Mouse (Mus musculus) right cerebral cortex, postnatal 36 days (tissue): ENCODE measurements around the gene Mpzl3.

ENCODE experiments used
- DNase-seq, 2 experiments: peaks; one replicate each; pipeline ENCODE4 v3.0.0; 2022; ENCODE audit warnings: low spot score in 2 of 2, mixed read lengths in 1 of 2

Mpzl3 gene

DNA sequence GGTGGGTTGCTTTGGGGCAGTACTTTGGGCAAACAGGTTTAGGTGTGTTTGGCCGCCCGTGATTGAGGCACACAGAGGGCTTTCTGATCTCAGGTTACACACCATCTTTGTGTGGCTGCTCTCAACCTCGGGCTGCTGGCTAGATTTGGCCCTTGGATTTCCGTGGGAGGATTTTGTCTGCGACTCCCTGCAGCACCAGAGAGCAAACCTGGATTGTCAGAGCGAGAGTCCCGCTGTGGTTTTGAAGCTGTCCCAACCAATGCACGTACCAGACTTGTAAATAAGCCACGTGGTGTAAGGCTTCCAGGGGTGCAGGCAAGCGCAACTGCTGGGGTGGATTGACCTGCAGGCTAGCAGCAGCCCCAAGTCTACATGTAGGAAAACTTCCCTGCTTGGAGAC lies 12.0 kb upstream of the Mpzl3 start:
- DNase-seq: no peak

- DNase-seq: no peak
Observed at GRCm38 (mm10) chr9:45046973-45047372, 8.0 kb upstream of the Mpzl3 start.

DNA sequence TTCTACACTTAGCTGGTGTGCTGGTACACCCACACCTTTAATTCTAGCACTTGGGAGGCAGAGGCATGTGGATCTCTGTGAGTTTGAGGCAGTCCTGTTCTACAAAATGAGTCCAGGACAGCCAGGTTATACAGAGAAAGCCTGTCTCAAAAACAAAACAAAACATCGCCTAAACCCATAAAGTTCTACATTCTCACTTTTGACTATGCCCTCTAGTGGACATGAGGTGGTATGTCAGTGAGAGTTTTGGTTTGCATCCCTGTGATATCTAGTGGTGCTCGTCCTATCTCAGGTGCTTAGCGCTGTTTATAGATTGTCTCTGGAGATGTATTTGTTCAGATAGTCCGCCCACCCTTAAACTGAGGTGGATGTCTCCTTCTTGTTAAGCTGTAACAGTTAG lies 6.5 kb upstream of the Mpzl3 start:
- no peak for DNase-seq

DNA sequence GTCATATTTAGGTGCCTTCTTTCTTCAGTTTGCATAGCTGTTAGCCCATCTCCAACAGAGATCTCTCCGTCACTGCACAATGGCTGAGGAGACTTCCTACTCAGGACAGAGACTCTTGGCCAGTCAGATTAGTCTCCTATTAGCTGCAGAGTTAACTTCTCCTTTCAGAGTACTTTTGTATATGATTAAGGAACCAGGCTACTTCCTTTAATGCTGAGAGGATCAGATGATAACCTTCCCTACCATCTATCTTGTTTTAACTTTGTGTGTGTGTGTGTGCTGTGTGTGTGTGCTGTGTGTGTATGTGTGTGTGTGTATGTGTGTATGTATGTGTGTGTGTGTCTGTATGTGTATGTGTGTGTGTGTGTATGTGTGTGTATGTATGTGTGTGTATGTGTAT lies 5.3 kb upstream of the Mpzl3 start:
- DNase-seq: no peak

GRCm38 (mm10) chr9:45050301-45050700 lies 4.7 kb upstream of the Mpzl3 start:
- no peak for DNase-seq

GRCm38 (mm10) chr9:45058304-45058940 lies 3.4 kb downstream of the Mpzl3 start:
- DNase-seq: no peak

DNA sequence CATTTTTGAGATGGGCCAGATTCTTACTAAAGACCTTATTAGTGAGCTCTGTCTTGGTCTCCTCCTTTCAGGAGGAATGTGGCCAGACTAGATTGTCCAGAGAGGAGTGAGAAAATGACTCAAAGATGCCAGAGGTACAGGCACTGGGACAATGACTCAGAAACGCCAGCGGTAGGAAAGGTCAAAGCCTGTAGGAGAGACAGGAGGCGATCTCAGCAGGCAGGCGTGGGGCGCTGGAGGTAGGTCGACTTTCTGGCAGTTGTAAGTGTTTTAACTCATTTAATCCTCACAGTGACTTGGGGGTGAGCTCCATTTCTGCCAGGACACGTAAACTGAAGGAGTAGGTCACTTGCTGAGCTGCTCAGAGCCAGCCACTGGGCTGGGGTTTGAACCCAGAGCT lies 5.2 kb downstream of the Mpzl3 start:
- no peak for DNase-seq

DNA sequence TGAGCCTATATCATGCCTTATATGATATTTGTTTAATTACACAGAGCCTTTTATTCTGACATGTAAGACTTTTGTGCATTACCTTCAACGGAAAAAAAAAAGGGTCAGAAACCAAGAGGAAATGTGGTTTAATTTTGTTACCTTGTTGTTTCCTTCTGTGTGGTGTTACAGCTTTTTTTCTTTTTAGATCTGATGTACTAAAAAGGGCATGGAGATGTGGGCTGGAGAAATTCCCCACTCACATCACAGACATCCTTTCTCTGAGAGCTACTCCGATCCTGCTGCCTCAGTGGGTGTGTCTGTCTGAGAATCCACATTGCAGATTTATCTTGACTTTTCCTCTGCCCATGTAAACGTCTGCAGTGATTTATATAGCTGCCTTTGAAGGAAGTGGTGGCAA lies 7.7 kb downstream of the Mpzl3 start:
- DNase-seq: no peak

- DNase-seq: no peak
Observed at GRCm38 (mm10) chr9:45064421-45064820, 9.4 kb downstream of the Mpzl3 start.

DNA sequence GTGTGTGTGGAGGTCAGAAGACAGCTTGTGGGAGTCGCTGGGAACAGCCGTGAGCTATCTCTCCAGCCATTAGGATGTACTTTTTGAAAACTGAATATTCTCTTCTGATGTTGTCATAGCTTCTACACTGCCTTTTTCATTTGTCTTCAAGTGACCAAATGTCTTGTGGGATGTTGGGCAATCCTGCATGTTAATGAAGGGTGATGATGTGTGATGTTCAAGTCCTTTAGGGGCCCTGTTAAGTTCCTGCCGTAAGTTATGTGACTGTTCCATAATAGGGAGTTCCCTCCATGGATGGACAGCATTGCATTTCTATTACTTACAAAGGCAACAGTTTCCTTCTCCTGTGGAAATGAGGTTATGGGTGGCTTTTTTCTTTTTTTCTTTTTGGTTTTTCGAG lies 11.7 kb downstream of the Mpzl3 start:
- no peak for DNase-seq

- no peak for DNase-seq
Observed at GRCm38 (mm10) chr9:45071800-45072199, 16.8 kb downstream of the Mpzl3 start.

DNA sequence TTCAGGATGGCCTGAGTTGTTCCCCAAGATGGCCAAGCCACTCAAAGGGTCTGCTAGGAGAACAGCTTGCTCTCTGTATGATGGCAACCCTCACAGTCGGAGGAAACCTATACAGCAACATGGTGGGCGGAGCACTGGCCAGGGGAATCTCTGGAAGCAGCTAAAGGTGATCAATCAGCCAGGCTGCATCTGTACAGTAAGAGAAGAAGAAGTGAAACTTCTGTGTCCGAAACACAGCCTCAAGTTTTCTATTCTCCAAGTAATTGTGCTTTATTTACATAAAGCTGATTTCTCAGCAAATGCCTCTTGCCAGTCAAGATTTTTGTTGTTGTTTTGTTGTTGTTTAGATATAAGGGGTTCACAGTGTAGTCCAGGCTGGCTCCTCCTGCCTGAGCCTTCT lies 22.9 kb downstream of the Mpzl3 start:
- no peak for DNase-seq

- DNase-seq: no peak
Observed at GRCm38 (mm10) chr9:45079011-45079410, 24.0 kb downstream of the Mpzl3 start, which contains the start of gene Jaml. TSS of gene Jaml (plus strand) at chr9:45079183.

DNA sequence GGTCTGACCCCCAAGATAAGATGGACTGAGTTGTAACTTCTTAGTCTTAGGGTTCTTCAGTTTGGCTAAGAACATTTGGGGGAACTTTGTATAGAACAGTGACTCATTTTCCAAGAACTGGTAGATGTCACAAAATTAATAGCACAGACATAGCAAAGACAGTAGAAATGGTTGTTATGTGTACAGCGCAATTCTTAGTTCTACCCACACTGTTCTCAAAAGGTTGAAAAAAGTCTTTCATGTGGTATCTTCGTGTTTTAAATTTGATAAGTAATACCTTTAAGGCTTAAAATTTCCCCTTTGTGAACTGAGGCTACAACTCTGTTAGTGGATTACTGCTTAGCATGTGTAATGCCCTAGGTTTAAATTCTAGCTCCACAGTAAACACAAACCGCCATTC lies 28.1 kb downstream of the Mpzl3 start:
- DNase-seq: no peak

- DNase-seq: no peak
Observed at GRCm38 (mm10) chr9:45084556-45084955, 29.6 kb downstream of the Mpzl3 start.

DNA sequence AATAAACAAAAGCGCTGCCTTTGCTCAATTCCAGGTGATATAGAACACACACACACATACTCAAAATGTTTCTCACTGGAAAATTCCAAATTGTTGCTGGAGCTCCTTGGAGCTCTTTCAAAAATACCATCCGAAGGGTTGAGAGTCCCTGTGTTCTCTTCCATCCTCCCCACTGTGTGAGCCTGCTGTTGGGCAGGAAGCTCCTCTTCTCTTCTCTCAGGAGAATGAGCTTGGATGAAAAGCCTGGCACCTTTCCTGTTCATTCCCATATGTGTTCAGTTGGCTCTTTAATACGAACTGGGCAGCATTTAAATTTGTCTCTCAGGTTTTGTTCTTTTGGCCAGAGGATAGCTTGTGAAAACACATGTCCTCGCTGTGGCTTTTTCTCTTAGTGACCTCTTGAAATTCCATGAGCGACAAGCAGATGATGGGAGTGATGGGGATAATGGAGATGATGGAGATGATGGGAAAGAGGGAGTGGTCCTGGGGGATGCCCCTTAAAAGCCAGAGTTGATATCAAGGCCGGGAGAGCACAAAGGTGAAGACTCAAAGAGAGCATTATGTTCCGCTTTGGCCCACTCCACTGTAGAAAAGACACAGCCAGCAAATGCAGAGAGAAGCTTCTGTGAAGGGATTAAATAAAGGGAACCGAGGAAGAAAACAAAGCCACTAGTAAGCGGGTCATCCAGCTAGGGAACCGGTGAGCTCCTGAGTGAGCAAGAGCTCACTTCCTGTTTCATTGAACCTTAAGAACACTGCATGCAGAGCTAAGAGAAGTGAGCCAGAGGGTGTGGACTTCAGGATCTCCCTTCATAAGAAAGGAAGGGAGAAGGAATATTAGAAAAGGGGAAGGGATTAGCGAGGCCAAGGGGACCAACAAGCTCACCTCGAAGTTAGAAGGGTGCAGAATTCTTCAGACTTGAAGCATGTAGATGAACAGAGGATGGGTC lies 31.0 kb downstream of the Mpzl3 start:
- DNase-seq: no peak

DNA sequence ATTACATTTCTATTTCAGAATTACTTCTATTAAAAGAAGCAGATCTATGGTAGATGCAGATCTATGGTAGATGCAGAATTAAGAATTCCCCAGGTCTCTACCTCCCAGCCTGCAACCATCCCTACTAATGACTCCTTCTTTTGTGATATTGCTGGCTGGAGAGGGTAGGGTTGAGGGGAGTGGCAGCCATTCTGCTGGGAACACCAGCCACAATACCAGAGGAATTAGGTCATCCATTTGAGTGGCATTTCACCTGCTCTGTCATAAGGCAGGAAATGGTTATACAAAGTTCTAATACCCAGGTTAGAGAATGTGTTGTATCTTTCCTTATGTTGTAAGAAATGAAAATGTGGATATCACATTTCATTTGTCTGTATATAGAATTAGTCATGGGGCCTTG lies 33.1 kb downstream of the Mpzl3 start:
- DNase-seq: no peak

DNA sequence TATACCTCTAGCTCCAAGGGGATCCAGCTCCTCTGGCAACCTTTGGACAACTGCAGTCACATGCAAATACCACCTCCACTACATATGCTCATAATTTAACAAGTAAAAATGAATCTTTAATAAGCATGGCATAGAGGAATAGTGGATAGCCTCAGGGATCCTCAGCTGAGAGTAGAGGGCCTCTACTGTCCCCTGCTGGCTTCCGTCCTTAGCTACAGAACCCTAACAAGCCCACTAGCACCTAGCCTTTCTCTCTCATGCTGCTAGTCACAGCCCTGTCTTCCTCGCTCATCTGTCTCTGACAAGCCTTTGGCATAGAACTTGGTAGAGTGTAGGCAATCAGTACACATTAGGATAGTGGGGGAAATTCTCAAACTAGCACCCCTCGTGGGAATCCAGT lies 35.8 kb downstream of the Mpzl3 start:
- DNase-seq: no peak

GRCm38 (mm10) chr9:45092641-45093040 lies 37.7 kb downstream of the Mpzl3 start:
- DNase-seq: no peak

GRCm38 (mm10) chr9:45095149-45095937 lies 40.4 kb downstream of the Mpzl3 start:
- DNase-seq: no peak

GRCm38 (mm10) chr9:45097877-45098276 lies 42.9 kb downstream of the Mpzl3 start:
- no peak for DNase-seq

DNA sequence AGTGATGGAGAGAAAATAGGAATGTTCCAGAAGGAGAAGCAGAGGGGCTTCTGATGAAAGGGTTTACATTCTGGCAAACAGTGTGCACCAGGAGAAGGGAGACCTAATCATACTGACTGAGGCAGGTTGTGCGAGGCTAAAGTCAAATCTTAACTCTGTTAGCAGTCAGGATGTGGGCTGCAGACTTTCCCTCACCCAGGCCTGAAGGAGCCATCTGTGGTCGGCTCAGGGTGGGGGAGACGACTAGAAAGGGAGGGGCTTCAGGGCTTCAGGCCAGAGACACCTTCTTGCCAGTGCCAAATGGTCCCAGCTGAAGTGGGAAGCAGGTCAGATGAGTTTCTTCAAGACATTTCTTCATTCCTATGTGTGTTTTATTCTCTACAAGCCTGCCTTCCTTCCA lies 43.4 kb downstream of the Mpzl3 start:
- no peak for DNase-seq
